Mouse (Mus musculus): Measurements from ENCODE around the gene Basp1.

- TF ChIP-seq POLR2A (IDR thresholded peaks at IDR 0.05; ENCODE audit: insufficient read depth, low read length) (no peak), CTCF (IDR thresholded peaks at IDR 0.05; ENCODE audit: low read depth, low read length) (no peak)
Measured at GRCm38 (mm10) chr15:25413378-25413901, at the start of gene Basp1.
